Mouse (Mus musculus): ENCODE data around the gene Pdilt.

DNA sequence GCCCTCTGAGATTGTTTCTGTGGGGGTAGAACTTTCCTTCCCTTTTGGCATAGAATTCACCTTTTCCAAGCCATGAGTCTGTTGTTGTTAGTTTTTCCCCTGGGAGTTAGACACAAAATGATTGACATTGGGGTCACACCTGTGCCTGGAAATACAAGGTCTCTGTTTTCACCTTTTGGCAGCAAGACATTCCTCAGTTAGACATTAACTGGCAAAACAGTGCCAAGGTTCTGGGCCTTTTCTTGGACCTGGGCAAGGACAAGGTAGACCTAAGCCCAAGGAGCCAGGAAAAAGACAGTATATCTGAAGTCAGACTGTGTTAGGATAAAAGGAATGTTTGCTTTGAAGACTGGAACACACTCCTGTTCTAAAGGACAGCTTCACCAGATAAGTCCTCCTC is 44.0 kb downstream of the Pdilt start, which contains the start of gene Umod:
- TF ChIP-seq CTCF (IDR thresholded peaks at IDR 0.05; ENCODE audit: borderline replicate concordance, insufficient read depth, low read depth, low read length) (no peak), POLR2A (IDR thresholded peaks at IDR 0.05; ENCODE audit: borderline replicate concordance, insufficient read depth, low read length) (no peak)

All from cerebellum, adult 2 months (tissue).